Mouse (Mus musculus) embryonic fibroblast, embryonic 13.5 days (primary cell): ENCODE data around the gene Zfp12.

Experiments used
- CTCF ChIP-seq: IDR thresholded peaks from 2 replicates; pipeline ENCODE4 v1.5.1; 2011; ENCODE audit warnings: mild to moderate bottlenecking, control low read depth, low read length, moderate library complexity, borderline replicate concordance; ENCODE audit not compliant: insufficient read depth
- POLR2A ChIP-seq: IDR thresholded peaks from 2 replicates; pipeline ENCODE4 v1.6.1; 2011; ENCODE audit warnings: low read depth, mild to moderate bottlenecking, control low read depth, low read length, moderate library complexity

GRCm38 (mm10) chr5:143252791-143253185 is 17.8 kb downstream of the Zfp12 start:
- TF ChIP-seq POLR2A (no peak), CTCF (no peak)
